Mouse (Mus musculus) liver, adult 2 months (tissue): ENCODE results near the gene Ptpn14. TPM values are rescaled to one million over a fixed set of nuclear protein-coding genes. Genes with fewer than 3 reads are reported as not detected.
"Not testable (repeated sequence)": the region's sequence is repeated elsewhere in the genome, so short reads cannot be mapped to it uniquely, and the experiment has no call there.

ENCODE experiments used
- DNase-seq: peaks from one replicate; pipeline ENCODE4 v3.0.0-alpha.2; 2011; ENCODE audit warnings: low read depth, low spot score; ENCODE audit errors: extremely low read depth
- H3K27ac ChIP-seq: fragments of 200-500 bp; replicated peaks from 2 replicates; pipeline ENCODE4 v1.5.1; 2012; ENCODE audit warnings: low read depth, mild to moderate bottlenecking, control low read depth, inconsistent platforms, low read length; ENCODE audit not compliant: insufficient read depth
- H3K27me3 ChIP-seq: fragments of 200-500 bp; 2 replicates; pipeline ENCODE4 v1.6.1; 2012; ENCODE audit warnings: mild to moderate bottlenecking, moderate library complexity, low read length, inconsistent platforms; ENCODE audit not compliant: control insufficient read depth, insufficient read depth
- H3K36me3 ChIP-seq: fragments of 200-500 bp; 2 replicates; pipeline ENCODE4 v1.6.1; 2012; ENCODE audit warnings: low read length, inconsistent platforms; ENCODE audit not compliant: control insufficient read depth, insufficient read depth
- H3K4me1 ChIP-seq: fragments of 200-500 bp; 2 replicates; pipeline ENCODE4 v1.6.1; 2011; ENCODE audit warnings: low read length; ENCODE audit not compliant: control insufficient read depth, insufficient read depth
- H3K4me3 ChIP-seq: fragments of 200-500 bp; 2 replicates; pipeline ENCODE4 v1.5.1; 2011; ENCODE audit warnings: low read depth, mild to moderate bottlenecking, control low read depth, low read length, moderate library complexity; ENCODE audit not compliant: insufficient read depth
- H3K79me2 ChIP-seq: fragments of 200-500 bp; 2 replicates; pipeline ENCODE4 v1.6.1; 2012; ENCODE audit warnings: inconsistent platforms, mild to moderate bottlenecking, low read length, moderate library complexity; ENCODE audit not compliant: control insufficient read depth, insufficient read depth
- H3K9ac ChIP-seq: fragments of 200-500 bp; 2 replicates; pipeline ENCODE4 v1.6.1; 2012; ENCODE audit warnings: low read depth, mild to moderate bottlenecking, control low read depth, inconsistent platforms, low read length
- CTCF ChIP-seq: fragments of 200-500 bp; IDR thresholded peaks from 2 replicates; pipeline ENCODE4 v1.5.1; 2011; ENCODE audit warnings: low read depth, low read length, control low read depth
- POLR2A ChIP-seq: fragments of 200-500 bp; IDR thresholded peaks from 2 replicates; pipeline ENCODE4 v1.6.1; 2011; ENCODE audit warnings: low read length, control low read depth; ENCODE audit not compliant: insufficient read depth; ENCODE audit errors: extremely low read depth
- WGBS: fragments of 180-500 bp; shearing (Covaris S2); methylation state at CpG from one replicate; pipeline ENCODE4 v1.1.7; 2018; 5-methylcytosine and 5-hydroxymethylcytosine counted together
- polyA plus RNA-seq: library from polyadenylated mRNA; depleted of rRNA; stranded (reverse); fragments of >200 nt; gene quantifications from 2 replicates; pipeline ENCODE4 v1.2.3, GENCODE M21; 2012
- total RNA-seq: library from RNA; depleted of rRNA; stranded (reverse); fragments of >200 nt; gene quantifications from 2 replicates; pipeline ENCODE4 v1.2.3, GENCODE M21; 2014

Ptpn14 gene
- total and polyA plus RNA-seq, 2 experiments = 0.55 to 0.74 TPM

GRCm38 (mm10) chr1:189688388-189688750 lies 39.7 kb upstream of the Ptpn14 start:
- H3K27me3 ChIP-seq = no peaks in the 10 kb centered on the region
- no peak overlapping the region for H3K27ac ChIP-seq
- H3K36me3 ChIP-seq = no peaks in the 10 kb centered on the region
- H3K9ac ChIP-seq = no peak overlapping the region
- TF ChIP-seq POLR2A (no peak), CTCF (0 out of 2 replicates have a peak, but pooled peaks have one; percentile 3)
- H3K4me1 ChIP-seq = no peaks in the 10 kb centered on the region
- DNase-seq = no peak
- H3K79me2 ChIP-seq = no peaks in the 10 kb centered on the region
- peak overlapping the region; percentile 64 for H3K4me3 ChIP-seq
- 1% methylated on average over 15 of the region's 15 CpGs for WGBS

GRCm38 (mm10) chr1:189689050-189689833 lies 38.8 kb upstream of the Ptpn14 start:
- no peaks in the 10 kb centered on the region for H3K27me3 ChIP-seq
- no peak overlapping the region for H3K9ac ChIP-seq
- no peaks in the 10 kb centered on the region for H3K79me2 ChIP-seq
- H3K27ac ChIP-seq = no peak overlapping the region
- DNase-seq = no peak
- H3K4me1 ChIP-seq = no peaks in the 10 kb centered on the region
- no peak overlapping the region for H3K4me3 ChIP-seq
- no peaks in the 10 kb centered on the region for H3K36me3 ChIP-seq
- TF ChIP-seq CTCF (no peak), POLR2A (no peak)
- WGBS = 56% methylated on average over 4 of the region's 4 CpGs

GRCm38 (mm10) chr1:189692442-189692841 lies 35.6 kb upstream of the Ptpn14 start:
- not testable (repeated sequence) for H3K9ac ChIP-seq, H3K36me3 ChIP-seq, H3K4me1 ChIP-seq, H3K4me3 ChIP-seq, DNase-seq, H3K79me2 ChIP-seq, H3K27ac ChIP-seq, H3K27me3 ChIP-seq
- 56% methylated on average over 3 of the region's 3 CpGs for WGBS

- Histone ChIP-seq H3K4me3 (no peak overlapping the region), H3K9ac (no peak overlapping the region), H3K27me3 (no peaks in the 10 kb centered on the region), H3K4me1 (no peaks in the 10 kb centered on the region), H3K27ac (no peak overlapping the region), H3K79me2 (no peaks in the 10 kb centered on the region), H3K36me3 (no peaks in the 10 kb centered on the region)
- TF ChIP-seq POLR2A = no peak
- no peak for TF ChIP-seq CTCF
- no peak for DNase-seq
- 85% methylated on average over 2 of the region's 2 CpGs for WGBS
Measured at GRCm38 (mm10) chr1:189694391-189694790, 33.7 kb upstream of the Ptpn14 start.

- H3K4me1 ChIP-seq = no peaks in the 10 kb centered on the region; the same call in 1 of the 2 replicates
- no peak overlapping the region for H3K27ac ChIP-seq
- H3K27me3 ChIP-seq = no peaks in the 10 kb centered on the region
- H3K9ac ChIP-seq = no peak overlapping the region
- H3K79me2 ChIP-seq = no peaks in the 10 kb centered on the region
- TF ChIP-seq CTCF (no peak), POLR2A (no peak)
- H3K4me3 ChIP-seq = no peak overlapping the region
- DNase-seq = no peak
- no peaks in the 10 kb centered on the region for H3K36me3 ChIP-seq
Measured at GRCm38 (mm10) chr1:189695321-189695720, 32.7 kb upstream of the Ptpn14 start.

GRCm38 (mm10) chr1:189698416-189698815 lies 29.7 kb upstream of the Ptpn14 start:
- no peaks in the 10 kb centered on the region; the same call in 1 of the 2 replicates for H3K4me1 ChIP-seq
- H3K79me2 ChIP-seq = no peaks in the 10 kb centered on the region
- H3K27ac ChIP-seq = no peak overlapping the region
- no peak overlapping the region for H3K4me3 ChIP-seq
- DNase-seq = no peak
- 76% methylated on average over 4 of the region's 4 CpGs for WGBS
- H3K9ac ChIP-seq = no peak overlapping the region
- no peaks in the 10 kb centered on the region for H3K27me3 ChIP-seq
- TF ChIP-seq POLR2A (no peak), CTCF (no peak)
- H3K36me3 ChIP-seq = no peaks in the 10 kb centered on the region
